Mouse (Mus musculus) spleen, adult 12 weeks (tissue): ENCODE measurements around the gene Sike1.
A peak's percentile ranks its signal among the peaks of the same experiment; 100 is the strongest.

Experiments used
- DNase-seq: peaks from one replicate; pipeline ENCODE4 v3.0.0; 2022; ENCODE audit warnings: low spot score

Gene Sike1

GRCm38 (mm10) chr3:102995605-102996321, at the start of gene Sike1:
TSS of gene Sike1 (plus strand) at chr3:102995708.
- DNase-seq = peak; percentile 83

GRCm38 (mm10) chr3:102946312-102946711, 49.2 kb upstream of the Sike1 start:
- DNase-seq = no peak

DNA sequence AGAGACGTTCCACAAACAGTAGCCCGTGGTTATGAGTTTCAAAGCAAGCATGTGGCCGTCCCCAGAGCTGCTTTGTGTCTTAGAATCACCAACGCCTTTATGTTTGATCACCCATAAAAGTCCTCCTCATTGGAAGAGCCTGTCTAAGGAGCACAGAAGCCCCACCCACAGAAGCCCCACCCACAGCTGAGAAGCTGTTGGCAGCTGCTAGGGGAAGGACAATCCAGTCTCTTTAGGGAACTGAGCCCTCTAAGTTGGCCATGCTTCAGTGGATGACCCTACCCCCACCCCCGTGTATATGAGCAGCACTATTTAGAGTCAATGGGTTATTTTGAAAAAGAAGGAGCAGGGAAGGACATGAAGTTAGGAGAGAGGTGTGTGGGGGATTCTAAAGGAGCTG, 48.6 kb upstream of the Sike1 start:
- DNase-seq = no peak

- DNase-seq = no peak
Observed at GRCm38 (mm10) chr3:102954476-102954875, 41.0 kb upstream of the Sike1 start.

DNA sequence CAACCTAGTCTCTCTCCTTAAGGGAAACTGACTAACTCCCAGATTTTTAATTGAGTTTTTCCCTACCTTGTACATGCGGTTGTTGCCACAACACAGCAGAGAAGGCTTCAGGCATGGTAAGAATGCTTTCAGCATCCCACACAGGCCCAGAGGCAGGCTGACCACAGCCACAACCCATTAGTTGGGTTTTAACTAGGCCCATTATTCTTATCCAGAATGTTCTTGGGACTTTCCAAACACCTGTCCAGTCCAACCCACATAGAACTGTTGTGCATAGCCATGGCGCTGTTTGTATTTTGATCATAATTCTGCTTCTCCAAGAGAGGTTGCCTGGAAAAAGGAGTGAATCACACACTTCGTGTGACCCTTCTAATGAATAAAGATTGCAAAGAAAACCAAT, 40.4 kb upstream of the Sike1 start:
- no peak for DNase-seq

- DNase-seq = no peak
Observed at GRCm38 (mm10) chr3:102955596-102955995, 39.9 kb upstream of the Sike1 start.

DNA sequence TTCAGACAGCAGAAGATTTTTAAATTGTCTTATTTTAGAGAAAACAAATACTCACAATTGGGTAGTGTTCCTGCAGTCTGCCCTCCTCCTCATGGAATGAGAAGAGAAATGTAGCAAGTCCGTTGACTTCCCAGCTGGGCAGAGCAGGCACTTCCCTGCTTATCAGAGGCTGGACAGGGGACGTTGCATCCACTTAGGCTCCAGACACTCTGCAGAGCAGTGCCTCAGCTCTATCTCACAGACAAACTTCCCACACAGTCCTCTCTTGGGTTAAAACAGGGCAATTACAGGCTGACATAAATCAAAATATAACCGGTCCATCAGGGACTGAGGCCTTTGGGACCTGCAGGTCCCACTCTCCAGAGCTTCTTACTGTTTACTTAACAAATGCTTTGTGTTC, 31.5 kb upstream of the Sike1 start, which contains the start of gene Nr1h5:
Nr1h5 (minus strand) TSS at position 101 of the 400 bp plus-strand sequence.
- DNase-seq = no peak

GRCm38 (mm10) chr3:102970067-102970466, 25.4 kb upstream of the Sike1 start:
- DNase-seq = no peak

GRCm38 (mm10) chr3:102970508-102970907, 25.0 kb upstream of the Sike1 start:
- DNase-seq = no peak

GRCm38 (mm10) chr3:102976906-102977305, 18.6 kb upstream of the Sike1 start:
- DNase-seq = no peak

DNA sequence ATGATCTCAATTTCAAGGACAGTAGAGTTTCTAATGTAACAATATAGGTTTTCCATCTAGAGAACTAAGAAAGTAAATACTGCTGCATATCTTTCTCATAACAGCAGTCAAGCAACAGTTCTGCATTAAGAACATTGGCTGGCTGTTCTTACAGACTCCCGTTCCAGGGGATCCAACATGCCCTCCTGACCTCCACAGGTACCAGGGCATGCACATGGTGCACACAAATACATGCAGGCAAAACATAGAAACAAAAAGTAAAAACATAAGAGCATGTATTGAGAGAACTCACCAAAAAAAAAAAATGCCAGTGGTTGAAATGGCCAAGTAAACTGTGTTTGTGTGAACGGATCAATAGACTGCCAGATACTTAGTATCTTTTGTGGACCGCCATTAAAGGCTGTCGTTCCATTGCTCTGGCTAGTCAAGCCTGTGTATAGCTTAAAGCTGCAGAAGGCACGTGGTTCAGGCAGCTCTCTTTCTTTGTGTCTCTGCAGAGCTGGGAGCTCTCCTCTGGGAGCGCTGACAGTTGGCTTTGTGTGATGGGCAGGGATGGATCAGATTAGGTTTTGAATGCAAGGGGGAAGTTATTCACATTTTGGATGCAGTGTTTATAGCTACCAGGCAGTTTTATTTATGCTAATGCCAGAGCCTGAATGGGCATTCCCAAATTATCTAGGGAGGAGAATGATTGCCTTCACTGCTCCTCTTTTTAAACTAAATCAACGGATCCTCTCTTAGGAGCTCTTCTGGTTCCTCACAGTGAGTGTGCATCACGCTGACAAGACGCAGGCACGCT, 15.8 kb upstream of the Sike1 start:
- no peak for DNase-seq

- no peak for DNase-seq
Observed at GRCm38 (mm10) chr3:102980349-102980736, 15.2 kb upstream of the Sike1 start.

- DNase-seq = no peak
Observed at GRCm38 (mm10) chr3:102991041-102991440, 4.5 kb upstream of the Sike1 start.

- no peak for DNase-seq
Observed at GRCm38 (mm10) chr3:102992936-102993335, 2.6 kb upstream of the Sike1 start.

GRCm38 (mm10) chr3:102995233-102995604, 289 bp upstream of the Sike1 start:
- no peak for DNase-seq

DNA sequence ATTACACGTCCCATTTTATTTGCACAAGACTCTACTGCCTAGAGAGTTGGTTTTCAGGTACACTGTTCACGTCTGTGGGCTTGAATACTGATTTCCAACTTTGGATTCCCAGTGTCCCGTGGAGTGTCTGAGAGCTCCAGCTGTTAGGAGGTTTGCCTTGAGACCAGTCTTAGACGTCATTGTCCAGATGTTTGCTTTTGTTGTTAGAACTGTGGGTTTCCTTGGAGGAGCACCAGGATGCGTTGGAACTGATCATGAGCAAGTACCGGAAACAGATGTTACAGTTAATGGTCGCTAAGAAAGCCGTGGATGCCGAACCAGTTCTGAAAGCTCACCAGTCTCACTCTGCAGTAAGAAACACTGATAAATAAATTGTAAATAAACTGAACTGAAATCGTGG, 1.5 kb downstream of the Sike1 start:
- no peak for DNase-seq

DNA sequence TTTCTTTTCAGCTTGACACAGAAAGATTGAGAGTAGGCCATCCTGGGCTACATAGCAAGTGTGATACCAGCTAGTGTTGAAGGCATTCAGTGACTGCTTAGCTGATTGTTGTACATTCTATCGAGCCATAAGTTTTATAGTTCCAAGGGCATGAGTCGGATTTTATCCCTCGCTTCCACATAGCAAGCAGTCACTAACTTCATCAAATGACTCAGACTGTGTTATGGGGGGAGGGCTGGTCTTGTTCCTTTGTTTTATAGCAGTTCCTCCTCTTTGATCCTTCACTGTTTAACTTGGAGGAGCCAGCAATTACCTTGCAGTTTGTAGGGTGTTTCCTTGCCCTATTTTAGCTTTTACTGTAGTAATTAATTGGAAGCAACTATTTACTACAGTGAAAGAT, 2.1 kb downstream of the Sike1 start:
- no peak for DNase-seq

GRCm38 (mm10) chr3:103001595-103001994, 6.1 kb downstream of the Sike1 start:
- no peak for DNase-seq

- no peak for DNase-seq
Observed at GRCm38 (mm10) chr3:103017350-103017749, 21.8 kb downstream of the Sike1 start.

- no peak for DNase-seq
Observed at GRCm38 (mm10) chr3:103019462-103019861, 24.0 kb downstream of the Sike1 start.

- DNase-seq = peak; percentile 95
Observed at GRCm38 (mm10) chr3:103020249-103020942, 24.9 kb downstream of the Sike1 start, which contains the start of gene Csde1. TSS of gene Csde1 (plus strand) at chr3:103020426.

- DNase-seq = peak; percentile 84
Observed at GRCm38 (mm10) chr3:103020943-103021638, 25.6 kb downstream of the Sike1 start.
